Mouse (Mus musculus): ENCODE results near the gene Man2b2. TPM values are rescaled to one million over a fixed set of nuclear protein-coding genes. Genes with fewer than 3 reads are reported as not detected.

Gene Man2b2
- polyA plus RNA-seq, 1 experiment: 4.5 TPM

DNA sequence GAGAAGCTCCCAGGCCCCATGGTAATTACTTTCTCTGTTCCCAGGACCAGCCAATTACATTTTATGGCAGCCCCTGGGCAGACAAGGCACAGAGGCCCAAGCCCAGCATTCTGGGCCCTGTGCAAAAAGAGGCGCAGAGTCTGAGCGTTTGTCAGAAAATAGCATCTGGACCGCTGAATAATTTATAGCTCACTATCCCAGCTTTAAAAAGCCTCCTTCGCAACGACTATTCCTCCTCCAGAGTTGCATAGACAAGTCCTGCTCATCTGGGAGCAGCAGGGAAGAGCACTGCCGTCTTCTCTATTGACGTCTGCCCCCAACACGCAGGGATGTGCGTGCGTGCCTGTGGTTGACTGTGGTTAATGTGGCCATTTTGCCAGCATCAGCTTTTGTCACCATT is 14.0 kb upstream of the Man2b2 start:
- Histone ChIP-seq H3K27me3 (ENCODE audit: control insufficient read depth, insufficient read depth, insufficient read length) (peaks cover 22% of the 10 kb centered on the region), H3K36me3 (ENCODE audit: control insufficient read depth, insufficient read depth) (no peaks in the 10 kb centered on the region), H3K79me2 (ENCODE audit: control insufficient read depth, insufficient read depth) (no peaks in the 10 kb centered on the region), H3ac (ENCODE audit: control insufficient read depth, insufficient read length, low read depth) (no peak overlapping the region), H3K79me3 (ENCODE audit: low read depth) (no peaks in the 10 kb centered on the region), H3K4me3 (ENCODE audit: insufficient read depth, poor library complexity, severe bottlenecking) (no peak overlapping the region)
- no peak for TF ChIP-seq FOSL1 (IDR thresholded peaks at IDR 0.05; ENCODE audit: insufficient read depth, low read length, poor library complexity, severe bottlenecking)
- TF ChIP-seq USF1 (IDR thresholded peaks at IDR 0.05; ENCODE audit: low read depth): no peak
- no peak for TF ChIP-seq MYOG (IDR thresholded peaks at IDR 0.05; ENCODE audit: control insufficient read depth, extremely low read depth, insufficient read length)
- no peak for TF ChIP-seq CTCF (IDR thresholded peaks at IDR 0.05; ENCODE audit: control insufficient read depth, insufficient read depth, insufficient read length)
- TF ChIP-seq CEBPB (IDR thresholded peaks at IDR 0.05; ENCODE audit: low read depth): no peak
- no peak for TF ChIP-seq MYOD1 (IDR thresholded peaks at IDR 0.05; ENCODE audit: control insufficient read depth, insufficient read length, low read depth)
- no peak for TF ChIP-seq MAX (IDR thresholded peaks at IDR 0.05)

DNA sequence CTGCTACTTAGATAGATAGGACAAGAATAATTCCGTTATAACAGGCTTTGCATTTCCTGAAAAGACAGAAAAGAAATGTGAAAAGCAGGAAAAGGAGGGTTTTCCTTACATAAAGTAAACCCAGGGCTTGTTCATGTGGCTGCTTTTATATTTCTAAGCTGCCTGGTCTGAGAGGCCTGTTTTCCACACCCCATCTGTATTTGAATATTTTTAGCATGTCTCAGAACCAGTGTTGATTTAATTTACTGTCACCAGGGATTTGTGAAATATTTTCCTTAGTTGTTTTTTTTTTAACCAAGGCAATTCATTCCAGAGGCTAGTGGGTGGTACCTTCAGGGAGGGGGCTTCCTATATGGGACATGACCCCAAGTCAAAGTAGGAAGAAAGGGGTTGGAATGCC is 11.2 kb upstream of the Man2b2 start:
- Histone ChIP-seq H3K36me3 (ENCODE audit: control insufficient read depth, insufficient read depth) (no peaks in the 10 kb centered on the region), H3K27me3 (ENCODE audit: control insufficient read depth, insufficient read depth, insufficient read length) (no peaks in the 10 kb centered on the region), H3K79me3 (ENCODE audit: low read depth) (no peaks in the 10 kb centered on the region), H3K4me3 (ENCODE audit: insufficient read depth, poor library complexity, severe bottlenecking) (no peak overlapping the region), H3K79me2 (ENCODE audit: control insufficient read depth, insufficient read depth) (no peaks in the 10 kb centered on the region), H3ac (ENCODE audit: control insufficient read depth, insufficient read length, low read depth) (no peak overlapping the region)
- no peak for TF ChIP-seq MYOG (IDR thresholded peaks at IDR 0.05; ENCODE audit: control insufficient read depth, extremely low read depth, insufficient read length)
- TF ChIP-seq USF1 (IDR thresholded peaks at IDR 0.05; ENCODE audit: low read depth): no peak
- TF ChIP-seq MAX (IDR thresholded peaks at IDR 0.05): no peak
- no peak for TF ChIP-seq CTCF (IDR thresholded peaks at IDR 0.05; ENCODE audit: control insufficient read depth, insufficient read depth, insufficient read length)
- no peak for TF ChIP-seq MYOD1 (IDR thresholded peaks at IDR 0.05; ENCODE audit: control insufficient read depth, insufficient read length, low read depth)

DNA sequence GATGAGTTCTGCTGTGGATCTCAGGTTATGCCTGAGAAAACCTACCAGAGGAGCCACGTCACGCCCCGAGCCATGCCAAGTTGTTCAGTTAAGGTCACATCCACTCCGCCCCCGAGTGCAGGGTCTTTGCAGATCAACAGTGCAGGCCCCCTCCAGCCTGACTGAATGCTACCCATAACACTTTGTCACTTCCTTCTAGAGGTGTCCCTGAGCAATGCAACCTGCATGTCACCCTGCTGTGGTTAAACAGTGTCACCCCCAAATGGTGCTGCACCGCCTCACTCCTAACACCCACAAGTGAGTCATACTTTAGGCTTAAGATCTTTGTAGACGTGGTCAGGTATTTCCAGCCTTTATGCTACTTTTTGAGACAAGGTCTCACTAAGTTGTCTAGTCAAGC is 9.6 kb upstream of the Man2b2 start:
- Histone ChIP-seq H3K79me3 (ENCODE audit: low read depth) (no peaks in the 10 kb centered on the region), H3K79me2 (ENCODE audit: control insufficient read depth, insufficient read depth) (no peaks in the 10 kb centered on the region), H3K4me3 (ENCODE audit: insufficient read depth, poor library complexity, severe bottlenecking) (no peak overlapping the region), H3K36me3 (ENCODE audit: control insufficient read depth, insufficient read depth) (no peaks in the 10 kb centered on the region), H3K27me3 (ENCODE audit: control insufficient read depth, insufficient read depth, insufficient read length) (no peaks in the 10 kb centered on the region), H3ac (ENCODE audit: control insufficient read depth, insufficient read length, low read depth) (no peak overlapping the region)
- TF ChIP-seq FOSL1 (IDR thresholded peaks at IDR 0.05; ENCODE audit: insufficient read depth, low read length, poor library complexity, severe bottlenecking) (no peak), MYOD1 (IDR thresholded peaks at IDR 0.05; ENCODE audit: control insufficient read depth, insufficient read length, low read depth) (no peak), CTCF (IDR thresholded peaks at IDR 0.05; ENCODE audit: control insufficient read depth, insufficient read depth, insufficient read length) (no peak), MYOG (IDR thresholded peaks at IDR 0.05; ENCODE audit: control insufficient read depth, extremely low read depth, insufficient read length) (no peak), USF1 (IDR thresholded peaks at IDR 0.05; ENCODE audit: low read depth) (no peak), CEBPB (IDR thresholded peaks at IDR 0.05; ENCODE audit: low read depth) (no peak), MAX (IDR thresholded peaks at IDR 0.05) (no peak)

DNA sequence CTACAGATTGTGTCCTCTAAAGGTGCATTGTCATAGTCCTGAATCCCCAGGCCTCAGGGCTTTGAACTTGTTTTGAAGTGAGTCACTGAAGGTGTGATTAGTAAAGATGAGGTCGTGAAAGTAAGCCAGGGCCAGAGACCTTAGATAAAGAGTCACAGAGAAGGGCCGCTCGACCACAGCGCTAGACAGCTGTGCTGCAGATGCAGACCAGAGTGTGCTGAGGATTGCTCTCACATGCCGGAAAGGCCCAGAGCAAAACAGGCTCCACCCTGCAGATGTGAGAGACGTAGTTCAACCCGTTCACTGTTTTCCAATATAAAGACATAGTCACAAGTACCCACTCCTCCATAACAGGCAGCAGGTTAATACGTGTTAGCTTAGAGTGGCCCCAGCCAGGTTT is 9.1 kb upstream of the Man2b2 start:
- H3ac ChIP-seq (ENCODE audit: control insufficient read depth, insufficient read length, low read depth): no peak overlapping the region
- no peaks in the 10 kb centered on the region for H3K79me2 ChIP-seq (ENCODE audit: control insufficient read depth, insufficient read depth)
- no peaks in the 10 kb centered on the region for H3K36me3 ChIP-seq (ENCODE audit: control insufficient read depth, insufficient read depth)
- H3K27me3 ChIP-seq (ENCODE audit: control insufficient read depth, insufficient read depth, insufficient read length): no peaks in the 10 kb centered on the region
- no peak overlapping the region for H3K4me3 ChIP-seq (ENCODE audit: insufficient read depth, poor library complexity, severe bottlenecking)
- H3K79me3 ChIP-seq (ENCODE audit: low read depth): no peaks in the 10 kb centered on the region
- TF ChIP-seq CTCF (IDR thresholded peaks at IDR 0.05; ENCODE audit: control insufficient read depth, insufficient read depth, insufficient read length) (no peak), CEBPB (IDR thresholded peaks at IDR 0.05; ENCODE audit: low read depth) (no peak)

DNA sequence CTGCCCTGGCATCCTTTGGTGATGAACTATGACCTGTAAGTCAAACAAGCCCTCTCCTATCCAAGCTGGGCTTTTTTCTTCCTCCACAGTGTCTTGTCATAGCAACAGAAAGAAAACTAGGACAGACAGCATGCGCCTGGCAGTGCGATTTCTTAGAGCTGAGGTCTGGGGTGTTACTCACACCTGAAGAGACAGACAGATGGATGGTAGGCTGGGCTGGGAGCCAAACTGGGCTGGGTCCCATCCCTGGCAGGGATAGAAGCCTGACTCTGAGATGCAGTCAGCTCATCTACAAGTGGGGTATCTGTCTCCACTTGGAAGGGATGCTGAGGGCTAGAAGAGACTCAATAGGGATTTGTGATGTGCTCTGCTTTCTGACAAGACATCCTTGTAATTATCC is 8.6 kb upstream of the Man2b2 start:
- Histone ChIP-seq H3K27me3 (ENCODE audit: control insufficient read depth, insufficient read depth, insufficient read length) (no peaks in the 10 kb centered on the region), H3K36me3 (ENCODE audit: control insufficient read depth, insufficient read depth) (no peaks in the 10 kb centered on the region), H3K4me3 (ENCODE audit: insufficient read depth, poor library complexity, severe bottlenecking) (no peak overlapping the region), H3ac (ENCODE audit: control insufficient read depth, insufficient read length, low read depth) (no peak overlapping the region), H3K79me3 (ENCODE audit: low read depth) (no peaks in the 10 kb centered on the region), H3K79me2 (ENCODE audit: control insufficient read depth, insufficient read depth) (no peaks in the 10 kb centered on the region)
- no peak for TF ChIP-seq MAX (IDR thresholded peaks at IDR 0.05)
- no peak for TF ChIP-seq CEBPB (IDR thresholded peaks at IDR 0.05; ENCODE audit: low read depth)
- no peak for TF ChIP-seq MYOG (IDR thresholded peaks at IDR 0.05; ENCODE audit: control insufficient read depth, extremely low read depth, insufficient read length)
- no peak for TF ChIP-seq MYOD1 (IDR thresholded peaks at IDR 0.05; ENCODE audit: control insufficient read depth, insufficient read length, low read depth)
- TF ChIP-seq USF1 (IDR thresholded peaks at IDR 0.05; ENCODE audit: low read depth): no peak
- no peak for TF ChIP-seq FOSL1 (IDR thresholded peaks at IDR 0.05; ENCODE audit: insufficient read depth, low read length, poor library complexity, severe bottlenecking)
- TF ChIP-seq CTCF (IDR thresholded peaks at IDR 0.05; ENCODE audit: control insufficient read depth, insufficient read depth, insufficient read length): no peak

DNA sequence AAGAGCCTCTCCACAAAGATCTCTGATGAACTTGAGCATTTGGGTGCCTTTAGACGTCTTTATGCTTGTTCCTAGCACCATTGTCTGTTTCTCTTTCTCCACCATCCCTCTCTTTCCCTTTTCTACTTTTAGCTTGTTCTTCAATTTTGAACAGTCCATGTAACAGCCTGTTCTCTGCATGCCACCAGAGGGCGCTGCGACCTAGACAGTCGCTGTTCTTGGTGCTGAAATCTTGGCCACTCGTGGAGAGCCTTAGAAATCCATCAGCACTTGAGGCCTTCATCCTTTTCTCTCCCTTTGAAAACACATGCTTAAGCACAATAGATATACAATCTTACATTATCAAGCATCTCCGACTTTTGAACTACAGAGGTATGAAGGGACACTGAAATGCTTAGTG is 5.5 kb upstream of the Man2b2 start:
- TF ChIP-seq CTCF (IDR thresholded peaks at IDR 0.05; ENCODE audit: control insufficient read depth, insufficient read depth, insufficient read length) (peak; percentile 51), MAX (IDR thresholded peaks at IDR 0.05) (peak; percentile 62), MYOD1 (IDR thresholded peaks at IDR 0.05; ENCODE audit: control insufficient read depth, insufficient read length, low read depth) (no peak)
- no peaks in the 10 kb centered on the region for H3K79me2 ChIP-seq (ENCODE audit: control insufficient read depth, insufficient read depth)
- no peak overlapping the region for H3ac ChIP-seq (ENCODE audit: control insufficient read depth, insufficient read length, low read depth)
- no peaks in the 10 kb centered on the region for H3K36me3 ChIP-seq (ENCODE audit: control insufficient read depth, insufficient read depth)
- no peaks in the 10 kb centered on the region for H3K79me3 ChIP-seq (ENCODE audit: low read depth)
- no peak overlapping the region for H3K4me3 ChIP-seq (ENCODE audit: insufficient read depth, poor library complexity, severe bottlenecking)
- peaks cover 4% of the 10 kb centered on the region for H3K27me3 ChIP-seq (ENCODE audit: control insufficient read depth, insufficient read depth, insufficient read length)
